Mouse (Mus musculus): Measurements from ENCODE around the gene Iqcm.

DNA sequence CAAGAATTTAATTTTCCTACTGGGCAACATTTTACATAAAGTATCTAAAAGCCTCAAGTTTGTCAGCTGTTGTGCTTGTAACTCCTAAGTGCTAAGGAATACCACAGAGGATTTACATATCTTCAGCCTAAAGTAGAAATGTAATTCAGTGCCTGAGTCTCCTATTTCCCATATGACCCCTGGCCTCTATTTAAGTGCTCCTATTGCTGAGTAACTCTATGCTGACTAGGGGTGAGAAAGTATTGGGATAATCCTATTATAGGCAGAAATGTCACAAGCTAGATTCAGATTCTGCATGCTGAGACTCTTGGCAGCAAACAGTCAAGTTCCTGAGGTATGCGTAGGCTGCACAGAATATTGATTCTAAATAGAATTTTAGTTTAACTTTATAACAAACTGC is 60.8 kb downstream of the Iqcm start:
- TF ChIP-seq CTCF (IDR thresholded peaks at IDR 0.05; ENCODE audit: low read depth, low read length) (no peak), POLR2A (IDR thresholded peaks at IDR 0.05; ENCODE audit: borderline replicate concordance, low read depth, low read length) (no peak)

Measured in bone marrow macrophage, adult 2 months (primary cell).